Mouse (Mus musculus) spleen, adult 2 months (tissue): ENCODE measurements around the gene Srp72. TPM values are rescaled to one million over a fixed set of nuclear protein-coding genes. Genes with fewer than 3 reads are reported as not detected.
A peak's percentile ranks its signal among the peaks of the same experiment; 100 is the strongest.

ENCODE experiments used
- DNase-seq, 2 experiments: peaks; one replicate each; pipeline versions ENCODE4 v3.0.0 to v3.0.0-alpha.2; 2012 to 2021; ENCODE audit warnings: low spot score in 2 of 2, low read depth in 1 of 2
- H3K27ac ChIP-seq: fragments of 200-500 bp; 2 replicates; pipeline ENCODE4 v1.5.1; 2012; ENCODE audit warnings: low read length, inconsistent platforms; ENCODE audit not compliant: insufficient read depth
- H3K27me3 ChIP-seq: fragments of 200-500 bp; 2 replicates; pipeline ENCODE4 v1.6.1; 2012; ENCODE audit warnings: mild to moderate bottlenecking, moderate library complexity, low read length, inconsistent platforms; ENCODE audit not compliant: control insufficient read depth, insufficient read depth
- H3K36me3 ChIP-seq: fragments of 200-500 bp; 2 replicates; pipeline ENCODE4 v1.6.1; 2012; ENCODE audit warnings: mild to moderate bottlenecking, low read length, inconsistent platforms; ENCODE audit not compliant: control insufficient read depth, insufficient read depth
- H3K4me1 ChIP-seq: fragments of 200-500 bp; 2 replicates; pipeline ENCODE4 v1.6.1; 2011; ENCODE audit warnings: inconsistent platforms; ENCODE audit not compliant: control insufficient read depth, insufficient read depth, insufficient read length
- H3K4me3 ChIP-seq: fragments of 200-500 bp; 2 replicates; pipeline ENCODE4 v1.5.1; 2011; ENCODE audit warnings: mild to moderate bottlenecking, inconsistent platforms; ENCODE audit not compliant: insufficient read depth, insufficient read length; ENCODE audit errors: extremely low read depth
- CTCF ChIP-seq: fragments of 200-500 bp; IDR thresholded peaks from 2 replicates; pipeline ENCODE4 v1.5.1; 2011; ENCODE audit warnings: mild to moderate bottlenecking, inconsistent platforms; ENCODE audit not compliant: insufficient read depth, insufficient read length, insufficient replicate concordance; ENCODE audit errors: extremely low read depth
- POLR2A ChIP-seq: fragments of 200-500 bp; IDR thresholded peaks from 2 replicates; pipeline ENCODE4 v1.6.1; 2011; ENCODE audit warnings: low read depth, low read length, inconsistent platforms
- WGBS: fragments of 180-500 bp; shearing (Covaris S2); methylation state at CpG from one replicate; pipeline ENCODE4 v1.1.7; 2018; 5-methylcytosine and 5-hydroxymethylcytosine counted together
- polyA plus RNA-seq: library from polyadenylated mRNA; depleted of rRNA; stranded (reverse); fragments of >200 nt; gene quantifications from 2 replicates; pipeline ENCODE4 v1.2.3, GENCODE M21; 2012; rRNA removed

Srp72 gene
- 12.4 and 12.6 TPM in 2 replicates for polyA plus RNA-seq

DNA sequence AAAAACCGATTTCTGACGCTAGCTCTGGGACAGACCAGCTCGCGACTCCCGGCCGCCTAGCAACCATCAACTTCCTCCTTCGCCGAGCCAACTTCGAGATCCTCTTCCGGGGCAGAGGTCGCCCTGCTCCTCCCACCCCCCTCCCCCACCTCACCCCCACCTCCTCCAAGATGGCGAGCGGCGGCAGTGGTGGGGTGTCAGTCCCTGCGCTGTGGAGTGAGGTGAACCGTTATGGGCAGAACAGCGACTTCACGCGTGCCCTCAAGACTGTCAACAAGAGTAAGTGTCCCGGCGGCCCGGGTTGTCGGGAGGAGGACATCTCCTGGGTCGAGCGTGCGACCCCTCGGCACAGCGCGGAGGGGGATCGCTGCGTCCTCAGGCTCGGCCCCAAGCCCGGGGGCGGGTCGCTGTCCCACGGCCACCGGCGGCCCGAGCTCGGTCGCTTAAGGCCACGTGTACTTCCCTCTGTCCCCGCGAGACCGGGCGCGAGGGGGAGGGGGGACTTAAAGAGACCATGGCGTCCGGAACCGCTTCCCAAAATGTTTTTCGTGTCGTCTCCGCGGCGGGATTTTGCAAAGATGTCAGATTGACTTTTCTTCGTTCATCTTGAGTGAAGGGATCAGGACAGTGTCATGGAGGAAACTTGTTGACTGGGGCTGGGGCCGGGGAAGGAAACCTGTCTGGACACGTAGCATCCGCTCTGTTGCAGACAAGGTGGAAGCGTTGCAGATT is at the start of gene Srp72:
Gene Srp72, plus strand, starts transcription at position 130 of the 732 bp plus-strand sequence.
- H3K36me3 ChIP-seq, result peaks cover 17% of the 10 kb centered on the region
- peak within 1 kb of the TSS; percentile 87 for H3K27ac ChIP-seq
- WGBS, result under 1% methylated on average over 60 of the region's 60 CpGs
- H3K4me3 ChIP-seq, result peak within 1 kb of the TSS; percentile 79
- H3K27me3 ChIP-seq, result no peaks in the 10 kb centered on the region; the same call in 1 of the 2 replicates
- DNase-seq, result peak; percentile 78 to 84
- TF ChIP-seq POLR2A (no peak; the same call in 1 of the 2 replicates), CTCF (no peak)
- peaks cover 9% of the 10 kb centered on the region for H3K4me1 ChIP-seq

DNA sequence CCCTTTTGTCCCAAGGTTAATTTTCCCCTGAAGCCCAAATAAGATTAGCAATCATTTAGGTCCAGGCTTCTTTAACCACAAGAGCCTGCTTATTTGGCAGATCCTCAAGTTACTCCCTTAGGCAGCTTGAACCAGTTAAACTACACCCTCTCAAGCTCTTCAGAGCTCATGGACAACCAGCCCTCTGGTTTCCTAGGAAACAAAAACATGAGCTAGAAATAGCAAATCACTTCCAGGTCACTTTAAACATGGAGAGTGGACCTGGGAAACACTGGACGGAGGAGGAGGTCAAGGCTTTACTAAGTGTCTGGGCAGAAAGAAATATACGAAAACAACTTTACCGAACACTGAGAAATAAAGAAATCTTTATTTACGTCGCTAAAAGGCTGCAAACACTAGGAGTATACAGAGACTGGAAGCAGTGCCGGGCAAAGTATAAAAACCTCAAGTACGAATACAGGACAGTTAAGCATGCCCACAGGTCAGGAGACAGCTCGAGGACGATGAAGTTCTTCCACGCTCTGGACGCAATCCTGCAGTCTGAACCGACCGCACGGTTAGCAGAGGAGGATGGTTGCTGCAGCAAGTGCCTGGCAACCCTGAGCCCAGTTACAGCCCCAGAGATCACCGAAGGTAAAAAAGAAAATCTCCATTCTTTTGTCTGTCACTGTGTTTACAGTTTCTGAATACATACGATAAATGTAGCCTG is 46.2 kb upstream of the Srp72 start:
- DNase-seq, result no peak
- H3K27me3 ChIP-seq, result no peaks in the 10 kb centered on the region
- WGBS, result 91% methylated on average over 16 of the region's 16 CpGs
- H3K36me3 ChIP-seq, result peaks cover 13% of the 10 kb centered on the region
- peak overlapping the region; percentile 67 for H3K27ac ChIP-seq
- H3K4me1 ChIP-seq, result no peaks in the 10 kb centered on the region
- TF ChIP-seq CTCF, result no peak
- no peak for TF ChIP-seq POLR2A
- peak overlapping the region; percentile 23; the same call in 1 of the 2 replicates for H3K4me3 ChIP-seq

DNA sequence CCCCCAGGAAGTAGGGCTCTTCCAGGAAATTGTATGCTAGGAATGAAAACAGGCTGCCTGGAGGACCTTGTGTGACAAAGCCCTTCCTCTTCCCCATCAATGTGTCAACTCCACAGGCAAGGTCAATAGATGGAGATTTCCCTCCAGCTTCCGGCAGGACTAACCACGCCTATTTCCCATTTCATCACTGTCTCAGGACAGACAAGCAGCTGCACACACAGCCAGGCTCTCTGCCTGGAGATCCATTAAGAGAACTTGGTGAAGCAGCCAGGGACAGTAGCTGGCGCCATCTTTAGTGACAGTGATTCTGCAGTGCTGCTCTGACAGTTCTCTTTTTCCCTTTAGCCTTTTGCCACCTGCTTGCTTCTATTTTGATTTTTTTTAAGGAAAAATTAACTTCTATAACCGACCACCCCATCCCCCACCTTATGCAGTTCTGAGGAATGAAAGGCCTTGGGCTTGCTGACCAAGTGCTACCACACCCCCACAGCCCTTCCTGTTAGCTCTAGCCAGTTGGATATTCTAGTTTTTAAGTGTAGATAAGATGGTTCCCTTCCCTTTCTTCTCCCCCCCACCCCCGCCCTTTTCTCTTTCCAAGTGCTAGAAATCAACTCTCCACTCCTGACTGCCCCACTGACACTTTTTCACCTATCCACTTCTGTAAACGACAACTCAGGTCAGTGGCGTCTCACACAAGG is 45.2 kb upstream of the Srp72 start:
- DNase-seq, result no peak
- Histone ChIP-seq H3K4me3 (no peak overlapping the region), H3K27ac (peak overlapping the region; percentile 2; the same call in 1 of the 2 replicates), H3K4me1 (no peaks in the 10 kb centered on the region), H3K27me3 (no peaks in the 10 kb centered on the region), H3K36me3 (peaks cover 13% of the 10 kb centered on the region)
- TF ChIP-seq POLR2A (no peak), CTCF (no peak)
- 77% methylated on average over 7 of the region's 7 CpGs for WGBS

DNA sequence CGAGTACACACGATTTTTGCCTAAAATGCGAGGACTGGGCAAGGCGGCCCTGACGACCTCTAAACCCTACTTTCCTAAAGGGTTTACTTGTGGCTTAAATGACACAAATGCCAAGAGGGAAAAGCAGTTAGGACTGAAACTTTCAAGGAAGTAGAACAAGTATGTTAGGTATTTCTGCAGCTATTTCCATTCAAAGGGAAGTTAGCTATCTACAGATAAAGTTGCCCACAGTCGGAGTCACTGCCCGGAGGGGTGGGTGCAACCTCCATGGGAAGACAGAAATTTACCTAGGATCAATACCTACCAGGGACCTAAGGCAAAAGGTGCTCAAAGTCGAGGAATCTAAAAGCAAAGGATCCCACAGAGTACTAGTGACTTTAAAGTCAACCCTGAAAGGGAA is 34.8 kb upstream of the Srp72 start:
- no peaks in the 10 kb centered on the region for H3K27me3 ChIP-seq
- no peak overlapping the region for H3K27ac ChIP-seq
- DNase-seq, result no peak
- TF ChIP-seq POLR2A, result no peak
- TF ChIP-seq CTCF, result no peak
- no peaks in the 10 kb centered on the region for H3K36me3 ChIP-seq
- no peak overlapping the region for H3K4me3 ChIP-seq
- H3K4me1 ChIP-seq, result no peaks in the 10 kb centered on the region
- 94% methylated on average over 8 of the region's 8 CpGs for WGBS

DNA sequence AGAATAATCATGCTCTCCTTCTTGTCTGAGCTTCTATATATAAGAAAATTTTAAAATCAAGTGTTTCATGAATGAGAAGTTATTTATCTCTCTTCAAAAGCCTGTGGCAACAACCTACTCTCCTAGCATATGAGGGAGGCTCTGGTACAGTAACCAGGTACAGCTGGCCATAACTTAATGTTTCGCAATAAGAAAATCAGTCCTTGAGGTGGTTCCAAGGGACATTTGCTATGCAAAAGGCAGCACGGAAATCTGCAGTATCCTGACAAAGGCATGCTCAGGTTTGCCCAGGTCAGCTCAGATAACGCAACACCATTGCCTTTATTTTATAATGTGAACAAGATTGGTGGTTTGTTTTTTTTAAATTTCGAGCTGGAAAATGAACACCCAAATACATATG is 32.5 kb upstream of the Srp72 start:
- Histone ChIP-seq H3K27ac (no peak overlapping the region), H3K27me3 (no peaks in the 10 kb centered on the region), H3K4me1 (no peaks in the 10 kb centered on the region), H3K36me3 (no peaks in the 10 kb centered on the region), H3K4me3 (no peak overlapping the region)
- DNase-seq, result no peak
- TF ChIP-seq POLR2A (no peak), CTCF (no peak)
- 90% methylated on average over 4 of the region's 4 CpGs for WGBS

DNA sequence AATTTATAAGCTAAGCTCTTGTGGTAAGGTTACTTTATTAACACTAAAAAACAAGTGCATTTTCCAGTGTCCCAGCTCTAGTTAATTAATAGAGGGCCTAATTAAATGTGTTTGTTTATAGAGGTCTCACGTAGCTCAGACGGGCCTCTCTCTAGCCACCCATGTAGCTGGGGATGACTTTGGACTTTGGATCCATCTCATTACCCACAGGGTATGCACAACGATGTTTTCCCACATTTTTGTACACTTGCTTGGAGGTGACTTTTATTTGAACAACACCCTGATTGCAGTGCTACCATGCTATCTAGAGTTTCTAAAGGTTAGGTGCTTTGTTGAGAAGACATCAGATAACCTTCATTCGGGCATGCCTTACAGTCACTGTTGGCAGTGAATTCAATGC is 32.0 kb upstream of the Srp72 start:
- no peak for DNase-seq
- Histone ChIP-seq H3K27me3 (no peaks in the 10 kb centered on the region), H3K27ac (no peak overlapping the region), H3K4me3 (no peak overlapping the region), H3K4me1 (no peaks in the 10 kb centered on the region), H3K36me3 (no peaks in the 10 kb centered on the region)
- TF ChIP-seq CTCF, result no peak
- TF ChIP-seq POLR2A, result no peak
- 92% methylated on average over 4 of the region's 4 CpGs for WGBS
